Mouse (Mus musculus): ENCODE measurements around the gene Htr6. TPM values are rescaled to one million over a fixed set of nuclear protein-coding genes. Genes with fewer than 3 reads are reported as not detected.

The Htr6 gene
- total RNA-seq, 2 experiments from 2014 or later, result not detected

DNA sequence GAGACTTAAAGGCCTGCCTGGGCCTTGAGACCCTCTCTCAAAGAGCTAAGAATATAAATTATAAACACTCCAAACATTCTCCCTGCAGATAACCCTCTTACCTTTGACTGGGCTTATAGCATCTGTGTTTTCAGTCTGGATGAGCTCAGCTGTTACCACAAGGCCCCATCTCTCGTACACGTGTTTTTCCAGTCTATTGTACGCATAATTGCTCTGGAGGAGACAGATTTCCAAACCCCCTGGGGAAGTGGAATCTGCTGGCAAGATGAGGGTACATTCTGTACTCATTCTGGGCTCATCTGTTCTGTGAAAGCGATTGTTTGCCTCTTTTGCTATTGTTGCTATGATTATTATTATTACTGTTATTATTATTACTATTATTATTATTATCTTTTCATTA lies 56.4 kb downstream of the Htr6 start:
- ATAC-seq (replicated peaks; ENCODE audit: low FRiP score, poor library complexity, severe bottlenecking), result no peak

DNA sequence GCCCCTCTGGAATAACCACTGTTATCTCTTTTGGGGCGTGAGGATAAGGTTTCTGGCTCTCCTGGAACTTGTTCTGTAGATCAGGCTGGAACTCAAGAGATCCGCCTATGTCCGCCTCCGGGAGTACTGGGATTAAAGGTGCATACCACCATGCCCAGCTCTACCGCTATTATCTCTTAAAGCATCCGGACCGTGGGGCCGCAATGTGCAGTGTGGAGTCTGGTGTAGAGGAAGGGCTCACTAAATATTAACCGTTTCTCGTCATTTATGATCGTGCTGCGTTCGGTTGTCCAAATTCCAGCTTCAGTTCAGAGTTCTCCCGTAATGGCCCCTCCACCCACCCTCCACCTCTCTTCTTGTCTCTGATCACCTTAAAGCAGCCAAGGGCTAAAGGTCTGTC lies 57.0 kb downstream of the Htr6 start:
- ATAC-seq (replicated peaks; ENCODE audit: low FRiP score, poor library complexity, severe bottlenecking), result no peak

DNA sequence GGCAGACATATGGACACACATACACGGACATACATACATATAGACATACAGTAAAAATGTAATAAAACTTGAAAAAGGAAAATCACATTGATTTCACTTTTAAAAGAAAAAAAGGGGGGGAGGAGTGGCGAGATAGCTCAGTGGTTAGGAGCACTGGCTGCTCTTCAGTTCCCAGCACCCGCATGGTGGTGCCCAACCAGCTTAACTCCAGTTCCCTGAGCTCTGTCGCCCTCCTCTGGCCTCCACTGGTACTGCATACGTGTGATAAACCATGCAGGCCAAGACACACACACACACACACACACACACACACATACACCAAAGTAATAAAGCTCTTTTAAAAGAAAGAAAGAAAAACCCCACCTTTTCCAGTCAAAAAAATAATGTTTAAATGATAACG lies 60.6 kb downstream of the Htr6 start:
- ATAC-seq (replicated peaks; ENCODE audit: low FRiP score, poor library complexity, severe bottlenecking), result no peak

DNA sequence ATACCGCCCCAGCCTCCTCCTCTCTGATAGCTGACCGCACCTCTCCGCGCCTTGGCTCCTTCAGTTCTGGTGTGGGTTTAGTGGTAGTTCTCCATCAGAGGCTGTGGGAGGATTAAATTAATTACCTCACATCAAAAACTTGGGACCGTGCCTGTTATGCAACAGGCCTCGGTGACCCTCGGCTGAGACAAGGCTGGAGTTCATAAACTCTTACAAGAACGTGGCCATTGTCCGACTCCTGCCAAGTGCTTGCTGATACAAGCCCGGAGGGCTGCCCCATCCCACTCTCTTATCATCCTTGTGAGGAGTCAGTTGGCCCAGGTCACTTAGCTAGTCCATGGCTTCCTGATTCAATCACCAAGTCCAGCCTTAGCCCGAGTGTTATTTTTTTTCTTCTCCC lies 62.1 kb downstream of the Htr6 start:
- no peak for ATAC-seq (replicated peaks; ENCODE audit: low FRiP score, poor library complexity, severe bottlenecking)

DNA sequence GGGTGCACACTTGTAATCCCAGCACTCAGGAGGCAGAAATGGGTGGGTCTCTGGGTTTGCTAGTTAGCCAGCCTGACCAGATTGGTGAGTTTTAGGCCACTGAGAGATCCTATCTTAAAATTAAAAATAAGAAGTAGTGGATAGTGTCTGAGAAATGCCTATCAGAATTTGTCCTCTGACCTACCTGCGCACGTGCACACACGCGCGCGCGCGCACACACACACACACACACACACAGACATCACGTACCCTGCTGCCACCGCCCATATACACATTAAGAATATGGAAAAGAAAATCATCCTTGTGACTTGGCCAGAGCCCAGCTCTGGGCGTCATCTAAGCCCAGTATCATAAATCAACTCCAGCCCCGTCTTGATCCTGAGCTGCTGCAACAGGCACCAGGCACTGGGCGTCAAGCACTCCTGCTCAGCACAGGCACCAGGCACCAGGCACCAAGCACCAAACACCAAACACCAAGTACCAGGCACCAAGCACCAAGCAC lies 64.1 kb downstream of the Htr6 start:
- no peak for ATAC-seq (replicated peaks; ENCODE audit: low FRiP score, poor library complexity, severe bottlenecking)

Other genes starting within 250 kb of the Htr6 start
- not detected in 2 replicates for gene Pla2g5, start 212.1 kb downstream of the Htr6 start, total RNA-seq (2015; ENCODE audit: low replicate concordance)
- gene Pla2g5, start 212.1 kb downstream of the Htr6 start, total RNA-seq (2017; ENCODE audit: low replicate concordance), result not detected in 2 replicates
- 11.5 TPM in 1 of 2 replicates, not detected in the other for gene Gm13030, start 201.6 kb downstream of the Htr6 start, total RNA-seq (2015; ENCODE audit: low replicate concordance)
- gene Gm13030, start 201.6 kb downstream of the Htr6 start, total RNA-seq (2017; ENCODE audit: low replicate concordance), result not detected in 2 replicates
- not detected in 2 replicates for gene Pla2g2e, start 197.6 kb downstream of the Htr6 start, total RNA-seq (2015; ENCODE audit: low replicate concordance)
- not detected in 2 replicates for gene Pla2g2e, start 197.6 kb downstream of the Htr6 start, total RNA-seq (2017; ENCODE audit: low replicate concordance)
- 1.5 and 2.1 TPM in 2 replicates for gene Otud3, start 161.6 kb downstream of the Htr6 start, total RNA-seq (2015; ENCODE audit: low replicate concordance)
- gene Otud3, start 161.6 kb downstream of the Htr6 start, total RNA-seq (2017; ENCODE audit: low replicate concordance), result 0.26 and 3.8 TPM in 2 replicates
- gene Rnf186, start 108.5 kb downstream of the Htr6 start, total RNA-seq (2015; ENCODE audit: low replicate concordance), result not detected in 2 replicates
- not detected in 2 replicates for gene Rnf186, start 108.5 kb downstream of the Htr6 start, total RNA-seq (2017; ENCODE audit: low replicate concordance)
- 0.19 and 0.42 TPM in 2 replicates for gene Tmco4, start 102.7 kb downstream of the Htr6 start, total RNA-seq (2015; ENCODE audit: low replicate concordance)
- gene Tmco4, start 102.7 kb downstream of the Htr6 start, total RNA-seq (2017; ENCODE audit: low replicate concordance), result 1.4 and 2.5 TPM in 2 replicates
- gene Nbl1, start 17.4 kb upstream of the Htr6 start, total RNA-seq (2015; ENCODE audit: low replicate concordance), result not detected in 2 replicates
- gene Nbl1, start 17.4 kb upstream of the Htr6 start, total RNA-seq (2017; ENCODE audit: low replicate concordance), result not detected in 2 replicates
- 103 and 127 TPM in 2 replicates for gene Minos1, start 55.5 kb upstream of the Htr6 start, total RNA-seq (2015; ENCODE audit: low replicate concordance)
- gene Minos1, start 55.5 kb upstream of the Htr6 start, total RNA-seq (2017; ENCODE audit: low replicate concordance), result 36.6 and 91.7 TPM in 2 replicates
- gene Capzb, start 117.3 kb upstream of the Htr6 start, total RNA-seq (2015; ENCODE audit: low replicate concordance), result 128 and 139 TPM in 2 replicates
- gene Capzb, start 117.3 kb upstream of the Htr6 start, total RNA-seq (2017; ENCODE audit: low replicate concordance), result 29.7 and 37.6 TPM in 2 replicates
- gene Pqlc2, start 235.1 kb upstream of the Htr6 start, total RNA-seq (2015; ENCODE audit: low replicate concordance), result 1.5 TPM in 1 of 2 replicates, not detected in the other
- gene Pqlc2, start 235.1 kb upstream of the Htr6 start, total RNA-seq (2017; ENCODE audit: low replicate concordance), result 3.5 TPM in 1 of 2 replicates, not detected in the other
- 3.8 TPM in 1 of 2 replicates, not detected in the other for gene Akr7a5, start 235.2 kb upstream of the Htr6 start, total RNA-seq (2015; ENCODE audit: low replicate concordance)
- 0.43 and 0.70 TPM in 2 replicates for gene Akr7a5, start 235.2 kb upstream of the Htr6 start, total RNA-seq (2017; ENCODE audit: low replicate concordance)